Mouse (Mus musculus) limb, embryonic 14.5 days (tissue): ENCODE results near the gene Hyal2. TPM values are rescaled to one million over a fixed set of nuclear protein-coding genes. Genes with fewer than 3 reads are reported as not detected.

Source experiments
- ATAC-seq: fragments of 200-750 bp; cut with Nextera tagmentation; 2 replicates; pipeline ENCODE4 v1.8.0; 2017; ENCODE audit warnings: low read depth, moderate number of reproducible peaks, moderate TSS enrichment; ENCODE audit not compliant: low FRiP score
- DNase-seq: peaks from one replicate; pipeline ENCODE4 v3.0.0-alpha.2; 2015; ENCODE audit warnings: low spot score
- H3K27ac ChIP-seq: fragments of 300-500 bp; sonication (generic); replicated peaks from 2 replicates; pipeline ENCODE4 v1.5.1; 2014; ENCODE audit warnings: low read depth, mild to moderate bottlenecking, low read length, moderate library complexity, mixed read lengths
- H3K27me3 ChIP-seq: fragments of 300-500 bp; sonication (generic); 2 replicates; pipeline ENCODE4 v1.6.1; 2014; ENCODE audit warnings: low read length, mixed read lengths; ENCODE audit not compliant: control insufficient read depth, insufficient read depth
- H3K36me3 ChIP-seq: fragments of 300-500 bp; sonication (generic); 2 replicates; pipeline ENCODE4 v1.6.1; 2014; ENCODE audit warnings: mild to moderate bottlenecking, low read length, moderate library complexity, mixed read lengths; ENCODE audit not compliant: control insufficient read depth, insufficient read depth
- H3K4me1 ChIP-seq: fragments of 300-500 bp; sonication (generic); 2 replicates; pipeline ENCODE4 v1.6.1; 2014; ENCODE audit warnings: antibody characterized with exemption, low read length, mixed read lengths; ENCODE audit not compliant: control insufficient read depth, insufficient read depth
- H3K4me2 ChIP-seq: fragments of 300-500 bp; sonication (generic); replicated peaks from 2 replicates; pipeline ENCODE4 v1.6.1; 2014; ENCODE audit warnings: low read depth, mild to moderate bottlenecking, low read length, moderate library complexity; ENCODE audit not compliant: severe bottlenecking
- H3K4me3 ChIP-seq: fragments of 300-500 bp; sonication (generic); replicated peaks from 2 replicates; pipeline ENCODE4 v1.5.1; 2014; ENCODE audit warnings: low read length
- H3K9ac ChIP-seq: fragments of 300-500 bp; sonication (generic); 2 replicates; pipeline ENCODE4 v1.6.1; 2014; ENCODE audit warnings: mild to moderate bottlenecking, low read depth, low read length, moderate library complexity; ENCODE audit not compliant: severe bottlenecking
- H3K9me3 ChIP-seq: fragments of 300-500 bp; sonication (generic); 2 replicates; pipeline ENCODE4 v1.6.1; 2016; ENCODE audit warnings: low read length; ENCODE audit not compliant: control insufficient read depth
- POLR2A ChIP-seq: fragments of 200-500 bp; IDR thresholded peaks from 2 replicates; pipeline ENCODE4 v1.8.0; 2012; ENCODE audit warnings: inconsistent platforms, mild to moderate bottlenecking, moderate library complexity, borderline replicate concordance; ENCODE audit not compliant: insufficient read depth, insufficient read length; ENCODE audit errors: extremely low read depth
- WGBS: fragments of 180-500 bp; shearing (Covaris S2); extraction: QIAGEN DNeasy Blood & Tissue Kit; methylation state at CpG from one replicate; pipeline ENCODE4 v1.1.7; 2014; 5-methylcytosine and 5-hydroxymethylcytosine counted together
- polyA plus RNA-seq, 2 experiments: library from polyadenylated mRNA; depleted of rRNA in 1 of 2; stranded (reverse) in 1 of 2; unstranded in 1 of 2; fragments of >200 nt; fragmentation: Nextera tagmentation in 1 of 2; extraction: Ambion mirVana in 1 of 2; gene quantifications; 2 replicates each; pipeline versions ENCODE4 v1.2.1 to v1.2.3; 2012 to 2014

The Hyal2 gene
- polyA plus RNA-seq, 2 experiments: 68.0 to 123 TPM

DNA sequence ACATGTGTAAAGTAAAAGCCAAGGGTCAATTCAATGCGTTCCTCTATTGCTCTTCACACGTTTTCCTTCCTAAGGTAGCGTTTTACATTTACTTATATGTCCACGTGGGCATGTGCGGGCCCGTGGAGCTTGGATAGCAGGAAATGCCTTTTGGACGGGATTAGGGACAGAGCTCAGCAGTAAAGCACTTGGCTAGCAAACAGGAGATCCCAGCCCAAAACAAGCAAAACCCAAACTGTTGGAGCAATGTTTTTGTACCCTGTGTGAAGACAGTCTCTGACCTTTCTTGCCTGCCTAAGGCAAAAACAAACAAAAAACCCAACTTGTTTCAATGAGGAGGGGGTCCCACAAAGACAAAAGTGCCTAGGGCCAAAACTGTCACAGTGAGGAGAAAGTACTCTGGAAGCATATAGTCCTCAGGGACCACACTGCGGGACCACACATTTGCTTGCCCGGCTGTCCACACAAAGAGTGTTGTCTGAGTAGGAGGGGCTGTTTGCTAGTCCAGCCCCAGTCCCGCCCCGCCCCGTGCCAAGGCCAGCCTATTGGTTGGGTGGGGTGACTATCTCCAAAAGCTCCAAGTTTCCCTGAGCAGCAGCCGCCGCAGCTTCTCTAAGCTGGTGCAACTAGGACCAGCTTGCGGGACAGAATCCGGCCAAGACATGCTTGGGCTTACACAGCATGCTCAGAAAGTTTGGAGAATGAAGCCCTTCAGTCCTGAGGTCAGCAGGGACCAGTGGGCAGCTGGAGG, 8.8 kb downstream of the Hyal2 start, which contains the start of gene Hyal1:
Gene Hyal1, plus strand, starts transcription at position 571 of the 751 bp plus-strand sequence.
- Histone ChIP-seq H3K9ac (peak within 1 kb of the TSS; percentile 52), H3K9me3 (no peaks in the 10 kb centered on the region), H3K27ac (peak within 1 kb of the TSS; percentile 75), H3K4me2 (peak within 1 kb of the TSS; percentile 58), H3K4me1 (peaks cover 26% of the 10 kb centered on the region), H3K27me3 (no peaks in the 10 kb centered on the region), H3K36me3 (peaks cover 28% of the 10 kb centered on the region), H3K4me3 (peak within 1 kb of the TSS; percentile 41)
- peak; percentile 84 for DNase-seq
- 20% methylated on average over 15 of the region's 16 CpGs for WGBS
- peak; percentile 66; the same call in 1 of the 2 replicates for ATAC-seq
- TF ChIP-seq POLR2A: peak; percentile 39; the same call in 1 of the 2 replicates

DNA sequence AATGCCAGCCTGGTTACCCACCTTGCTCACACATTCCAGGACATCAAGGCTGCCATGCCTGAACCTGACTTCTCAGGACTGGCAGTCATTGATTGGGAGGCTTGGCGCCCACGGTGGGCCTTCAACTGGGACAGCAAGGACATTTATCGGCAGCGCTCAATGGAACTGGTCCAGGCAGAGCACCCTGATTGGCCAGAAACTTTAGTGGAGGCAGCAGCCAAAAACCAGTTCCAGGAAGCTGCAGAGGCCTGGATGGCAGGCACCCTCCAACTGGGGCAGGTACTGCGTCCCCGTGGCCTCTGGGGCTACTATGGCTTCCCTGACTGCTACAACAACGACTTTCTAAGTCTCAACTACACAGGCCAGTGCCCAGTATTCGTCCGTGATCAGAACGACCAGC, 10.1 kb downstream of the Hyal2 start:
- H3K27ac ChIP-seq: no peak overlapping the region
- H3K4me2 ChIP-seq: 0 out of 2 replicates have a peak overlapping the region, but pooled peaks have one; percentile 3
- H3K4me3 ChIP-seq: no peak overlapping the region
- H3K9ac ChIP-seq: no peak overlapping the region
- H3K27me3 ChIP-seq: no peaks in the 10 kb centered on the region
- no peaks in the 10 kb centered on the region for H3K9me3 ChIP-seq
- H3K36me3 ChIP-seq: peaks cover 18% of the 10 kb centered on the region
- TF ChIP-seq POLR2A: no peak
- WGBS: 88% methylated on average over 10 of the region's 10 CpGs
- ATAC-seq (no peak), DNase-seq (no peak)
- peaks cover 30% of the 10 kb centered on the region for H3K4me1 ChIP-seq

DNA sequence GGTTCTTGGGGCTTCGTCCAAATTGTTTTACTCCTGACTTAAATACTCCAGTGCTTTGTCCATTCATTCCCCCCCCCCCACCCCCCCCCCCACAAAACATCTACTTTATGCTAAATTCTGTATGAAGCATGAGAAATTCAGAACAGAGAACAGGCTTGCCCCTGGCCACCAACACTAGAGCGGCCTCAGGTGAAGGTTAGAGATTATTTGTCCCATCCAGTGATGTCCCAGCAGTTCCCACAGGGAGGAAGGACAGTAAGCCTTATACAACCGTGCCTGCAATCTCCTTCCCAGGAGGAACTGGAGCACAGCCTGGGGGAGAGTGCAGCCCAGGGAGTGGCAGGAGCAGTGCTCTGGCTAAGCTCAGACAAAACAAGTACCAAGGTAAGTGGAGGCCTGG, 10.8 kb downstream of the Hyal2 start, which contains the start of gene Naa80:
Gene Naa80, plus strand, starts transcription at position 301 of the 400 bp plus-strand sequence.
- ATAC-seq: no peak
- no peak within 1 kb of the TSS for H3K4me3 ChIP-seq
- no peaks in the 10 kb centered on the region for H3K27me3 ChIP-seq
- WGBS: 78% methylated on average over 3 of the region's 3 CpGs
- H3K9ac ChIP-seq: no peak within 1 kb of the TSS
- no peak for DNase-seq
- TF ChIP-seq POLR2A: no peak
- 0 out of 2 replicates have a peak within 1 kb of the TSS, but pooled peaks have one; percentile 83 for H3K4me2 ChIP-seq
- no peak within 1 kb of the TSS for H3K27ac ChIP-seq
- H3K4me1 ChIP-seq: peaks cover 30% of the 10 kb centered on the region
- no peaks in the 10 kb centered on the region for H3K9me3 ChIP-seq
- H3K36me3 ChIP-seq: peaks cover 15% of the 10 kb centered on the region

DNA sequence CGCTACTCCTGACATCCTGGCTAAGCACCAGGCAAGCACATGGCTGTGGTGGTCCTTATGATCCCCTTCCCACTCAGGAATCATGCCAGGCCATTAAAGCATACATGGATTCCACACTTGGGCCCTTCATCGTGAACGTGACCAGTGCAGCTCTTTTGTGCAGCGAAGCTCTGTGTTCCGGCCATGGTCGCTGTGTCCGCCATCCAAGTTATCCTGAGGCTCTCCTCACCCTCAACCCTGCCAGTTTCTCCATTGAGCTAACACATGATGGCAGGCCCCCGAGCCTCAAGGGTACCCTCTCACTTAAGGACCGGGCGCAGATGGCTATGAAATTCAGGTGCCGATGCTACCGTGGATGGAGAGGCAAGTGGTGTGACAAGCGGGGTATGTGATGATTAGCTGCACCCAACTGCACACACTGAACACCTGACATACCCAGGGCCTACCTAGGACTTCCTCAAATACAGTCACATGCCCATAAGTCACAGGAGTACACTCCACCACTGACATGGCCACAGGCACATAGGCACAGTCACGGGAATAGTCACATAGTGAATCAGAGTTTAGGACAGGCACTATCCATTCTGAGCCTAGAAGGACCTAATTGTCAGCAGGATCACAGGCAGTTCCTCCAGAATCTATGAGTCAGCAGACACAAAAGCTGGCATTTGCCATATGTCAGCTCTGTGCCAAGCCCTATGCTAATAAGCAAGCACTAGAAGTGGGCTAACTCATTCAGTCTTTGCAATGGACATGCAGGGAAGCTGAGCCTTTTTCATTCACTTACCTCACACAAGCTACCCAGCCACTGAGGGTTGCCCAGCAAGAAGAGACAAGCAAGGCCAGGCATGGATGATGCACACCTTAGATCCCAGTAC, 11.5 kb downstream of the Hyal2 start:
- Histone ChIP-seq H3K27me3 (no peaks in the 10 kb centered on the region), H3K4me2 (peak overlapping the region; percentile 83; the same call in 1 of the 2 replicates), H3K36me3 (peaks cover 18% of the 10 kb centered on the region), H3K9me3 (no peaks in the 10 kb centered on the region), H3K4me1 (peaks cover 30% of the 10 kb centered on the region), H3K4me3 (no peak overlapping the region), H3K9ac (no peak overlapping the region), H3K27ac (no peak overlapping the region)
- TF ChIP-seq POLR2A: no peak
- 94% methylated on average over 14 of the region's 14 CpGs for WGBS
- no peak for DNase-seq
- ATAC-seq: no peak
